Mouse (Mus musculus): ENCODE results near the gene Terf2. TPM values are rescaled to one million over a fixed set of nuclear protein-coding genes. Genes with fewer than 3 reads are reported as not detected.
A peak's percentile ranks its signal among the peaks of the same experiment; 100 is the strongest.

Terf2 gene
- 17.5 and 18.2 TPM in 2 replicates for polyA plus RNA-seq (2015; fragmentation: Nextera tagmentation; extraction: Ambion mirVana)

DNA sequence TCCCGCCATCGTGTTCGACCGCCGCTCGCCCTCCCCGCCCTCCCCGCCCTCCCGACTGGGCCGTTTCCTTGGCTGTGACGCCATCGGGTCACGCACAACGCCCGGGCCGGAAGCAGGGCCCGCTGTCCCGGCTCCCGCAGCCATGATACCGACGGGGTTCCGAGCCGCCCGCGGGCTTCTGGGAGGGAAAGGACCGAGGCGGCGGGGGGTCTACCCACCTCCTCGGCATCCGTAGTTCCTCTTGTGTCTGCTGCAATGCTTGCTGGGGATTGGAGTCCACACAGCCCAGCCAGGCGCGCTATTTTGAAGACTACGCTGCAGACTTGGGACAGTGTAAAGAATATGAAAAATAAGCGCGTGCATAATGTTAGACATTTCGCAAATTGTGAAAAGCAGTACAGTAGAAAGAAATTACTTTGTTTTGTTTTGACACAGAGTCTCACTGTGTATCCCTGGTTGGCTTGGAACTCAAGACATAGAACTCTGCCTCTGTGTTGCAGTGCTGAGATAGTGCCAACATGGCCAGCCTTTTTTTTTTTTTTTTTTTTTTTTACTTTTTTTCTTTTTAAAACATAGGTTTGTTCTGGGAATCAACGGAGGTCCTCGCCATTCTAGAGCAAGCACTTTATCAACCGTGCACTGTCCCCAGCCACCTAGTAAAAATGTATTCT lies at the start of gene Terf2:
Gene Terf2, minus strand, starts transcription at position 182 of the 671 bp plus-strand sequence.
- peak; percentile 94 for ATAC-seq (replicated peaks; ENCODE audit: low FRiP score)
- Histone ChIP-seq H3K9ac (peak within 1 kb of the TSS; percentile 75), H3K9me3 (replicated peaks) (no peaks in the 10 kb centered on the region), H3K36me3 (peaks cover 28% of the 10 kb centered on the region), H3K4me1 (peaks cover 21% of the 10 kb centered on the region), H3K4me3 (replicated peaks) (peak within 1 kb of the TSS; percentile 72), H3K27me3 (no peaks in the 10 kb centered on the region), H3K27ac (peak within 1 kb of the TSS; percentile 93), H3K4me2 (peak within 1 kb of the TSS; percentile 63)
- 5% methylated on average over 36 of the region's 39 CpGs for WGBS

GRCm38 (mm10) chr8:107143501-107143900 lies 47.2 kb upstream of the Terf2 start:
- ATAC-seq (replicated peaks; ENCODE audit: low FRiP score): peak; percentile 63
- no peaks in the 10 kb centered on the region for H3K27me3 ChIP-seq
- no peak overlapping the region for H3K4me3 ChIP-seq (replicated peaks)
- no peaks in the 10 kb centered on the region for H3K36me3 ChIP-seq
- H3K4me2 ChIP-seq: no peak overlapping the region
- 51% methylated on average over 4 of the region's 4 CpGs for WGBS
- no peaks in the 10 kb centered on the region for H3K9me3 ChIP-seq (replicated peaks)
- peak overlapping the region; percentile 52 for H3K27ac ChIP-seq
- H3K9ac ChIP-seq: no peak overlapping the region
- H3K4me1 ChIP-seq: peaks cover 26% of the 10 kb centered on the region; the same call in 1 of the 2 replicates

DNA sequence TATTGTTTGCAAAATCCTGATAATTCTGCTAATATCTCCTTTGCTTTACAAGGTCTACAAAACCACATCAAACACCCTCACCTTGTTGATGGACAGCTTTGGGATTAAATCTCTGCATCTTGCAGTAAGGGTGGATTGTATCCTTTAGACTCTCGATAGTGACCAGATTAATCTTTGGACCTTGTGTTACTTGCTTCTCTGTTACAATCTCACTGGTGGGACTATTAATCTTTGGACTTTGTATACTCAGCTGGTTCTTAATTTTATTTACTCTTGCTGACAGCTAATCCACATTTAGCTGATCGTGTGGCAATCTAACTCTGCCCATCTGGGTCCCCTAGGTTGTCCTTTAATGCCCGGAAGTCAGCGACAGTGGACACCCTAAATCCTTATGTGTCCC lies 46.2 kb upstream of the Terf2 start:
- Histone ChIP-seq H3K4me1 (peaks cover 31% of the 10 kb centered on the region), H3K27ac (peak overlapping the region; percentile 52), H3K36me3 (no peaks in the 10 kb centered on the region), H3K4me2 (no peak overlapping the region), H3K9me3 (replicated peaks) (no peaks in the 10 kb centered on the region), H3K27me3 (no peaks in the 10 kb centered on the region), H3K4me3 (replicated peaks) (no peak overlapping the region), H3K9ac (no peak overlapping the region)
- no peak for ATAC-seq (replicated peaks; ENCODE audit: low FRiP score)
- WGBS: 65% methylated on average over 4 of the region's 4 CpGs

DNA sequence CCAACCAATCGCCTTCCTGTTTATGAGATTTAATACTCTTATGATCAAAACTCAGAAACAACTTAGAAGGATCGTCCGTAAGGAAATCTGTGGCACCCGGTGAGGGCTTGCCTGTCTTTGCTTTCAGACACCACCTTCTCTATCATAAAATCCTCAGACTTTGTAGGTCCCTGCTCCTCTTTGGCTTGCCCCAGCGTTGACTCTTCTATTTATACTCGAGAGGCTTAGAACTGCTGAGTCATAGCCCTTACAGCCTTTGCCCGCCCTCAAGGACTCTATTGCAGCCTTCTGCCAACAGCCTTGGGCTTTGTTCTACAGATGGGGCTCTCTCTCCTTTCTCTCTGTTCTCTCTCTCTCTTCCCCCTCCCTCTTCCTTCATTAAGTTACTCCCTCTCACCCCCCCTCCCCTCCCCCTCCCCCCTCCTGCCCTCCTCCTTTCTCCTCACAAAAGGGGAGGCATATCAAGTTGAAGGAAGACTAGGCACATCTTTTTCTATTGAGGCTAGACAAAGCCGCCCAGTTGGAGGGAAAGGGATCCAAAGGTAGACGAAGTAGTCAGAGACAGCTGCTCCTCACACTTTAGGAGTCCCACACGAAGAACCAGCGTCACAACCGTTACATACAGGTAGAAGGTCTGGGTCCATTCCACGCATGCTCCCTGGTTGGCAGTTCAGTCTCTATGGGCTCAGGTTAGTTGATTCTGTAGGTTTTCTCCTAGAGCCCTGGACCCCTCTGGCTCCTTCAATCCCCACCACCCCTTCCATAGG lies 43.5 kb upstream of the Terf2 start:
- Histone ChIP-seq H3K27ac (peak overlapping the region; percentile 64), H3K4me3 (replicated peaks) (no peak overlapping the region), H3K4me1 (peaks cover 40% of the 10 kb centered on the region), H3K4me2 (no peak overlapping the region), H3K36me3 (no peaks in the 10 kb centered on the region), H3K27me3 (no peaks in the 10 kb centered on the region), H3K9me3 (replicated peaks) (no peaks in the 10 kb centered on the region), H3K9ac (no peak overlapping the region)
- no peak for ATAC-seq (replicated peaks; ENCODE audit: low FRiP score)
- WGBS: 57% methylated on average over 13 of the region's 13 CpGs

- WGBS: 89% methylated on average over 5 of the region's 5 CpGs
- Histone ChIP-seq H3K36me3 (no peaks in the 10 kb centered on the region), H3K27me3 (no peaks in the 10 kb centered on the region), H3K27ac (no peak overlapping the region), H3K4me3 (replicated peaks) (no peak overlapping the region), H3K9ac (no peak overlapping the region), H3K9me3 (replicated peaks) (no peaks in the 10 kb centered on the region), H3K4me2 (no peak overlapping the region), H3K4me1 (peaks cover 46% of the 10 kb centered on the region)
- ATAC-seq (replicated peaks; ENCODE audit: low FRiP score): no peak
Observed at GRCm38 (mm10) chr8:107138338-107138737, 42.0 kb upstream of the Terf2 start.

GRCm38 (mm10) chr8:107137591-107137990 lies 41.2 kb upstream of the Terf2 start:
- no peak for ATAC-seq (replicated peaks; ENCODE audit: low FRiP score)
- H3K9me3 ChIP-seq (replicated peaks): no peaks in the 10 kb centered on the region
- 74% methylated on average over 6 of the region's 6 CpGs for WGBS
- H3K4me3 ChIP-seq (replicated peaks): no peak overlapping the region
- H3K4me1 ChIP-seq: peaks cover 47% of the 10 kb centered on the region
- H3K4me2 ChIP-seq: no peak overlapping the region
- no peaks in the 10 kb centered on the region for H3K36me3 ChIP-seq
- no peak overlapping the region for H3K27ac ChIP-seq
- H3K9ac ChIP-seq: no peak overlapping the region
- no peaks in the 10 kb centered on the region for H3K27me3 ChIP-seq

DNA sequence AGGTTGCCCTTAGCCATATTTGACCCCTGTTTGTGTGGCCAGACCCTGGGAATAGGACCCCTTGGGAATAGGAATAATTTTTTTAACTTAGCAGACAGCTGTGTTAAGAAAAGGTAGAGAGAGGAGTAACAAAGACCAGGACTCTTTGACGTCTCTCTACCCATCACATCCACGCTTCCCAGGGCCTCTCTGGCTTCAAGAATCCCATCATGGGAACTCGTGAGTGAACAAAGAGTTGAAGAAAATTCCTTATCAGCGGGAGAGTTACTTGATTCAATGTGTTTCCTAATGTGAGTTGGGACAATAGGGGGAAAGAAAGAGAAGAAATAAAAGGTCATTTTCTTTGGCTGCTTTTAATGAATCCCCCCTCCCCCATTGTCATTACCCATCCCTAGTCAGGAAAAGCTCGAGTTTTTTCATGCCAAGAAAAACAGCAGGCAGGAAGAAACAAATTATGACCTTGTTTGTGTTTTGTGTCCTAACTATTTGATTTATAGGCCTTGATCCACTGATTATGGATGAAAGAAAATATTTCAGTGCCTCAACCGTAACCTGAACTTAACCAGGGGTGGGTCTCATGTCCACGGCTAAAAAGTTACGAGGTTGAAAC lies 39.8 kb upstream of the Terf2 start:
- H3K27ac ChIP-seq: peak overlapping the region; percentile 91
- H3K9ac ChIP-seq: no peak overlapping the region
- H3K4me2 ChIP-seq: 0 out of 2 replicates have a peak overlapping the region, but pooled peaks have one; percentile 16
- ATAC-seq (replicated peaks; ENCODE audit: low FRiP score): no peak
- 24% methylated on average over 8 of the region's 8 CpGs for WGBS
- no peak overlapping the region for H3K4me3 ChIP-seq (replicated peaks)
- no peaks in the 10 kb centered on the region for H3K36me3 ChIP-seq
- H3K9me3 ChIP-seq (replicated peaks): no peaks in the 10 kb centered on the region
- no peaks in the 10 kb centered on the region for H3K27me3 ChIP-seq
- peaks cover 48% of the 10 kb centered on the region for H3K4me1 ChIP-seq

GRCm38 (mm10) chr8:107133881-107134280 lies 37.5 kb upstream of the Terf2 start:
- no peaks in the 10 kb centered on the region for H3K27me3 ChIP-seq
- no peaks in the 10 kb centered on the region for H3K36me3 ChIP-seq
- WGBS: 58% methylated on average over 6 of the region's 6 CpGs
- no peak for ATAC-seq (replicated peaks; ENCODE audit: low FRiP score)
- no peaks in the 10 kb centered on the region for H3K9me3 ChIP-seq (replicated peaks)
- peak overlapping the region; percentile 88 for H3K27ac ChIP-seq
- H3K9ac ChIP-seq: no peak overlapping the region
- H3K4me1 ChIP-seq: peaks cover 57% of the 10 kb centered on the region
- no peak overlapping the region; the same call in 1 of the 2 replicates for H3K4me2 ChIP-seq
- no peak overlapping the region for H3K4me3 ChIP-seq (replicated peaks)

DNA sequence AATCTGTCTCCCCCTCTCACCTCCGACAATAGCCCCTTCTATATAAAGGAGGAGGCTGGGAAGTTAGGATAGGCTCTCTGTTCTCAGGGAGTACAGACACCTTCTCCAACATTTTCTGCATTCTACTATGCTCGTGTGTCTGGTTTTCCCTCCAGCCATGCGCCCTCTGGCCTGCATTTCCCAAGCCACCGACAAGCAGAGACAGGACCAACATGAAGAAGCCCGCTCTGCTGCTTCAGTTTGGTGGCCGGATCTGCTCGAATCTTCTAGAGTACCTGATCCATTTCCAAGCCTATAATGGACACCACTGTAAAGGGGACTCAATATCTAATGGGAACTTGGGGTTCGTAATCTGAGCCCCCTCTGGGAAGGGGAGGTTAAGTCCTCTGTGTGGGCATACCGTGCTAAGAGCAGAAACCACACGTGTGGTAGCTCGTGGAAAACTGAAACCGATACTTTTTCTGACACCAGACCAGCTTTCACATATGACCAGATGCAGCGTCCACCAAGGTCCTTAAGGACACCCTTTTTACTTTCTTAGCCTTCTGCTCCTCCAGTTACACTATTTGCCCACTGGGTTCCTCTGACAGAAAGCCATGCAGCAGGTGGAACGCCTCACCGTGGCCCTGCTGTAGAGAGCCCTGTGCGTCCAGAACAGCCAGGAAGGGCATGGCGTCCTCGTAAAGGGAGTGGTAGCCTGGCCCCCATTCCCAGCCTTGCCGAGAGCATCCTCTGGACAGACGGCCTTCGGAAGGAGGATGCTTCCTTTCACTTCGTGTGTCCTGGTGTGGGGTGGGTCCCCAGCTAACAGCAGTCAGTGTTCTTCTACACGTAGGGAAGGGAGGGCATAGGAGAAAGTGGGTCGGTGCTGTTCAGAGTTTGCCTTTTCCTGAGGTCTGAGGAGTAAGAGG lies 36.5 kb upstream of the Terf2 start:
- H3K9me3 ChIP-seq (replicated peaks): no peaks in the 10 kb centered on the region
- H3K4me3 ChIP-seq (replicated peaks): no peak overlapping the region
- H3K4me2 ChIP-seq: 0 out of 2 replicates have a peak overlapping the region, but pooled peaks have one; percentile 12
- WGBS: 54% methylated on average over 24 of the region's 24 CpGs
- no peak overlapping the region for H3K9ac ChIP-seq
- no peaks in the 10 kb centered on the region for H3K27me3 ChIP-seq
- H3K27ac ChIP-seq: peak overlapping the region; percentile 88
- H3K4me1 ChIP-seq: peaks cover 63% of the 10 kb centered on the region
- ATAC-seq (replicated peaks; ENCODE audit: low FRiP score): no peak
- H3K36me3 ChIP-seq: no peaks in the 10 kb centered on the region

DNA sequence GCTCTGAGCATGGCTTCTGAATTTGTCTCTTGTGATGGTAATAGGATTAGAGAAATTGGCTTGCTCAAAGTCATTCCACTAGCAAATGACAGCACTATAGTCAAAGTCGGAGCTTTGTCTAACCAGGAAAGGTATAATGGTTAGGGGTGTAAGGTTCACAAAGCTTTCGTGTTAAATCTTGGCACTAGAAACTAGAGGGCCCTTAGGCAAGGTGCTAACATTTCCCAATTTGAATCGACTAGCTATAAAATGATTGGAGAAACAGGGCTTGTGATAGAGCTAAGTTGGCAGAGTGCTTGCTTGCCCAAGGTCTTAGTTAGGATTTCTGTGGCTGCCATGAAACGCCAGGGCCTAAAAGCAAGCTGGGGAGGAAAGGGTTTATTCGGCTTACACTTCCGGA lies 33.7 kb upstream of the Terf2 start:
- Histone ChIP-seq H3K4me3 (replicated peaks) (no peak overlapping the region), H3K4me2 (no peak overlapping the region), H3K9me3 (replicated peaks) (no peaks in the 10 kb centered on the region), H3K27ac (peak overlapping the region; percentile 90), H3K9ac (no peak overlapping the region), H3K36me3 (no peaks in the 10 kb centered on the region), H3K27me3 (no peaks in the 10 kb centered on the region), H3K4me1 (peaks cover 50% of the 10 kb centered on the region)
- WGBS: 60% methylated on average over 6 of the region's 6 CpGs
- no peak for ATAC-seq (replicated peaks; ENCODE audit: low FRiP score)

GRCm38 (mm10) chr8:107129171-107130025 lies 33.1 kb upstream of the Terf2 start:
- ATAC-seq (replicated peaks; ENCODE audit: low FRiP score): peak; percentile 80

More at GRCm38 (mm10) chr8:107129171-107130025, 33.1 kb upstream of the Terf2 start:
- no peaks in the 10 kb centered on the region for H3K9me3 ChIP-seq (replicated peaks)
- H3K27ac ChIP-seq: peak overlapping the region; percentile 90
- H3K4me3 ChIP-seq (replicated peaks): no peak overlapping the region
- H3K4me1 ChIP-seq: peaks cover 52% of the 10 kb centered on the region
- no peaks in the 10 kb centered on the region for H3K27me3 ChIP-seq
- H3K9ac ChIP-seq: no peak overlapping the region
- no peak overlapping the region for H3K4me2 ChIP-seq
- WGBS: 27% methylated on average over 8 of the region's 8 CpGs
- no peaks in the 10 kb centered on the region for H3K36me3 ChIP-seq
